Mouse (Mus musculus): ENCODE data around the gene Mipol1. TPM values are rescaled to one million over a fixed set of nuclear protein-coding genes. Genes with fewer than 3 reads are reported as not detected.
"Not testable (repeated sequence)": the region's sequence is repeated elsewhere in the genome, so short reads cannot be mapped to it uniquely, and the experiment has no call there.

Gene Mipol1
- polyA plus RNA-seq, 1 experiment = 14.0 TPM

GRCm38 (mm10) chr12:57198269-57198668 lies 32.0 kb upstream of the Mipol1 start:
- TF ChIP-seq CTCF (IDR thresholded peaks at IDR 0.05; ENCODE audit: borderline replicate concordance, insufficient read depth, low read length) (no peak), POLR2A (IDR thresholded peaks at IDR 0.05; ENCODE audit: low read depth, low read length) (no peak)
- H3K27ac ChIP-seq (ENCODE audit: insufficient read depth, low read length) = no peak overlapping the region
- H3K4me3 ChIP-seq (ENCODE audit: insufficient read depth, low read length) = no peak overlapping the region
- H3K4me1 ChIP-seq (ENCODE audit: control insufficient read depth, insufficient read depth, low read length) = no peaks in the 10 kb centered on the region

GRCm38 (mm10) chr12:57199427-57199826 lies 30.8 kb upstream of the Mipol1 start:
- H3K4me1 ChIP-seq (ENCODE audit: control insufficient read depth, insufficient read depth, low read length) = no peaks in the 10 kb centered on the region
- no peak overlapping the region for H3K27ac ChIP-seq (ENCODE audit: insufficient read depth, low read length)
- no peak overlapping the region for H3K4me3 ChIP-seq (ENCODE audit: insufficient read depth, low read length)
- TF ChIP-seq CTCF (IDR thresholded peaks at IDR 0.05; ENCODE audit: borderline replicate concordance, insufficient read depth, low read length) = no peak
- no peak for TF ChIP-seq POLR2A (IDR thresholded peaks at IDR 0.05; ENCODE audit: low read depth, low read length)

DNA sequence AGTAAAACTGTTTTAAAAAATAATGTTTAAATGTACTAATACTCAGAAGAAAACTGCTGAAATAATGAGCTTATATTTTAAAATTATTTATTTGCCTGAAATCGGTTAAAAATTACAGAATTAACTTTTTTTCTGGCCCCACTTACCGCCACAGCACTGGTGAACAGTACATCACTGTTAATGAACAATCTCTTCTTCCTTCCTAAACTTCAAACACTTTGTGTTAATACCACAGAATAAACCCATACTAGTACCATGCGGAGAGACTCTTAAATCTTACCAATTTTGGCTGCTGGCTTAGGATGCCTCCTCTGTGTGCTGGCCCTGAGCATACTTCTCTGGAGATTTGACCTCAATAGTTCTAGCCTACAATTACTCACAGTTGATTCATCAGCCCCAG lies 28.3 kb upstream of the Mipol1 start:
- Histone ChIP-seq H3K4me3 (ENCODE audit: insufficient read depth, low read length) (no peak overlapping the region), H3K4me1 (ENCODE audit: control insufficient read depth, insufficient read depth, low read length) (no peaks in the 10 kb centered on the region), H3K27ac (ENCODE audit: insufficient read depth, low read length) (no peak overlapping the region; the same call in 1 of the 2 replicates)
- no peak for TF ChIP-seq CTCF (IDR thresholded peaks at IDR 0.05; ENCODE audit: borderline replicate concordance, insufficient read depth, low read length)
- no peak for TF ChIP-seq POLR2A (IDR thresholded peaks at IDR 0.05; ENCODE audit: low read depth, low read length)

DNA sequence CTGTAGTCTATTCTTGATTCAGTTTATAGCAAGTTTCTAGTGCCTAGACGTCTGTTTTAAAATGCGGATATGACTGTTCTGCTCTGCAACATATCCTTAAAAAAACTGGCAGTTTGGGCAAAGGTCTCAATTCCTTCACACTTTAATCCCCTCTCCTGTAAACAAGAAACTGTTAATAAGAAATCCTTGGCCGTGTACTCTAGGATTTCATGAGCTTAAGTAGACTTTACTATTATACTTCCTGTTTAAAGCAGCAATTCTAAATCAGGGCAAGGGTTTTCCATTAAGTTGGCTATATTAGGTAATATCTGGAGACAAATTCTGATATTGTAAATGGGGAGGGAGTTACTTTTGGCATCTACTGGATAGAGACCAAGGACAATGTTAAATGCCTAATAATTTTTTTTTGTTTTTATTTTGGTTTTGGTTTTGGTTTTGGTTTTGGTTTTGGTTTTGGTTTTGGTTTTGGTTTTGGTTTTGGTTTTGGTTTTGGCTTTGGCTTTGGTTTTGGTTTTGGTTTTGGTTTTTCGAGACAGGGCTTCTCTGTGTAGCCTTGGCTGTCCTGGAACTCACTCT lies 25.9 kb upstream of the Mipol1 start:
- TF ChIP-seq CTCF (IDR thresholded peaks at IDR 0.05; ENCODE audit: borderline replicate concordance, insufficient read depth, low read length) = no peak
- no peak for TF ChIP-seq POLR2A (IDR thresholded peaks at IDR 0.05; ENCODE audit: low read depth, low read length)
- no peaks in the 10 kb centered on the region for H3K4me1 ChIP-seq (ENCODE audit: control insufficient read depth, insufficient read depth, low read length)

DNA sequence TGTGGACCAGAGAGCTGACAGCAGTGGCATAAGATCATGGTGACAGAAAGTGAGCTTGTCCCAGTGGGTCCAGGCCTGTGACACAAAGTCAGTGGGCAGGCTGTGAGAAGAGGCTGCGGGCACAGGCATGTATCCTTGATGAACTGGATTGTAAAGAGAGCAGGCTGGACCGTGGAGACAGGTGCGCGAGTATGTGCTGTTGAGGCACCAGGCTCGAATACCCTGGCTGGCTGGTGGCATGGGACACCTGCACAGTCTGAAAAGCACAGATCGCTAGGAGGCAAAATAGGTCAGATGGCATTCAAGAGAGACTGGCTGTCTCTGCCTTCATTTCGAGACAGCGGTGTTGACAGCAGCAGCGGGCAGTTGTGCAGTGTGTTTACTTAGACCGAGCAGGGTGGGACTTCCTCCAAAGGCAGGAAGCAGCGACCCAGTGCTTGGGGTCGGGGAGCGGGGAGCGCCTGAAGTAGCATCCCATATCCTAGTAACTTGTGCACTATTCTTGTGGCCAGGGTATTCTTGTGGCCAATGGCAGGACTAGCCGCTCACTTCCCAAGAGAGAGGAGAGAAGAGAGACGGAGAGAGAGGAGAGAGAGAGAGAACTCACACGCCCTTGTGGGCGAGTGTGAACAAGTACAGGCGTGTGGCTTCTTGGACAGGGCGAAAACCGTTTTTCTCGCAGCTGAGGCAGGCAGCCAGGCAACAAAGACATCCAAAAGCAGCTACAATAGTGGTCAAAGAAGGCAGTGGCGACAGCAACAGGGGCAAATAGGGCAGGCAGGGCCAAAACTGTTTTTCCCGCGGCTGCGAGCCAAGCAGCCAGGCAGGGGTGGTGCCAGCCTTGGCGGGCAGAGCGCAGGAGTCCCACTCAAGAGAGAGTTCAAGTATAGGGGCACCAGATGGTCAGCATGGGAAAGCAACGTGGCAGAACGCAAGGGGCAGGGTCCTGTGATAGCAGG lies 18.6 kb upstream of the Mipol1 start:
- TF ChIP-seq POLR2A (IDR thresholded peaks at IDR 0.05; ENCODE audit: low read depth, low read length) (0 out of 2 replicates have a peak, but pooled peaks have one; percentile 27), CTCF (IDR thresholded peaks at IDR 0.05; ENCODE audit: borderline replicate concordance, insufficient read depth, low read length) (no peak)
- Histone ChIP-seq H3K4me1 (ENCODE audit: control insufficient read depth, insufficient read depth, low read length) (no peaks in the 10 kb centered on the region; the same call in 1 of the 2 replicates), H3K4me3 (ENCODE audit: insufficient read depth, low read length) (peak overlapping the region; percentile 22), H3K27ac (ENCODE audit: insufficient read depth, low read length) (no peak overlapping the region)

More for the DNA sequence above, 25.9 kb upstream of the Mipol1 start:
- Histone ChIP-seq H3K27ac (ENCODE audit: insufficient read depth, low read length) (no peak overlapping the region), H3K4me3 (ENCODE audit: insufficient read depth, low read length) (no peak overlapping the region)

- H3K27ac ChIP-seq (ENCODE audit: insufficient read depth, low read length); H3K4me3 ChIP-seq (ENCODE audit: insufficient read depth, low read length); H3K4me1 ChIP-seq (ENCODE audit: control insufficient read depth, insufficient read depth, low read length): not testable (repeated sequence)
Observed at GRCm38 (mm10) chr12:57212463-57212862, 17.8 kb upstream of the Mipol1 start.

DNA sequence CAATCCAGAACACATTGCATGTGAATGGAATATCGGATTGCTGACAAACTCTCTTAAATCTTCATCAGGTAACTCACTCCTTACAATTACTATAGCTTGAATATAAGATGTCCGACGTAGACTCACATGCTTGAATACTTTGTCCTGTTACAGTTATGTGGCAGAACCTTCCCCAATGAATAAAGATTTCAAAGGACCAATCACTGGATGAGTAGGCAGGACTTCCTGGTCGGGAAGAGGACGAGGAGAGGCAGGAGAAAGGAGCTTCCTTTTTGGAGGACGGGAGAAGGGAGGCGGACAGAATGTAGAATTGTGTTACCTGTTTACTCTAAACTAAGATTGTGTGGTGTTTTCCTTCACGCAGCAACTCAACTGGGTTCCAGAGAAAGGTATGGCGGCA lies 3.8 kb upstream of the Mipol1 start:
- H3K27ac ChIP-seq (ENCODE audit: insufficient read depth, low read length) = no peak overlapping the region
- TF ChIP-seq CTCF (IDR thresholded peaks at IDR 0.05; ENCODE audit: borderline replicate concordance, insufficient read depth, low read length) (no peak), POLR2A (IDR thresholded peaks at IDR 0.05; ENCODE audit: low read depth, low read length) (no peak)
- no peak overlapping the region for H3K4me3 ChIP-seq (ENCODE audit: insufficient read depth, low read length)
- H3K4me1 ChIP-seq (ENCODE audit: control insufficient read depth, insufficient read depth, low read length) = no peaks in the 10 kb centered on the region

- no peaks in the 10 kb centered on the region for H3K4me1 ChIP-seq (ENCODE audit: control insufficient read depth, insufficient read depth, low read length)
- no peak overlapping the region for H3K27ac ChIP-seq (ENCODE audit: insufficient read depth, low read length)
- TF ChIP-seq POLR2A (IDR thresholded peaks at IDR 0.05; ENCODE audit: low read depth, low read length) (no peak), CTCF (IDR thresholded peaks at IDR 0.05; ENCODE audit: borderline replicate concordance, insufficient read depth, low read length) (no peak)
- H3K4me3 ChIP-seq (ENCODE audit: insufficient read depth, low read length) = no peak overlapping the region
Observed at GRCm38 (mm10) chr12:57227776-57228175, 2.5 kb upstream of the Mipol1 start.

DNA sequence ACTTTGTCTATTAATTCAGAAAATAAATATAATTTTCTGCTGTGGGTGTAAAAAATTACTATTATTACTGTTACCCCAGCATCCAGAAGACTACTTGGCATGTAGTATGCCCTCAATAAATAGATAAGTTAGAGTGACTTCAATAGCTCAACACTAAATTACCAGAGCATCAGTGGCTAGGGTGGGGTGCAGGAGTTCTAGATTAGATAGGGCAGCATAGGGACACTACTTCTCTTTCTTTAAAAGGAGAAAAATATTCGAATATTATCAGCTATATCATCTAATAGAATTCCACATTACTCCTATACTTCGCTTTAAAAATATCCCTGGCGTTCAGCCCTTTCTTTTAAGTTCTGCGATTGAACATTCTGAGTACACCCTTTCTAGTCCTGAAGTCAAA lies 524 bp upstream of the Mipol1 start:
- H3K27ac ChIP-seq (ENCODE audit: insufficient read depth, low read length) = peak overlapping the region; percentile 16; the same call in 1 of the 2 replicates
- H3K4me3 ChIP-seq (ENCODE audit: insufficient read depth, low read length) = peak overlapping the region; percentile 29
- no peaks in the 10 kb centered on the region for H3K4me1 ChIP-seq (ENCODE audit: control insufficient read depth, insufficient read depth, low read length)
- TF ChIP-seq CTCF (IDR thresholded peaks at IDR 0.05; ENCODE audit: borderline replicate concordance, insufficient read depth, low read length) (no peak), POLR2A (IDR thresholded peaks at IDR 0.05; ENCODE audit: low read depth, low read length) (no peak)
